Mouse (Mus musculus) kidney, postnatal 14 days (tissue): ENCODE measurements around the gene Zbtb5.

Source experiments
- DNase-seq: peaks from one replicate; pipeline ENCODE4 v3.0.0; 2022; ENCODE audit warnings: mixed read lengths

The Zbtb5 gene

GRCm38 (mm10) chr4:45012105-45012975 is at the start of gene Zbtb5:
Zbtb5 (minus strand) TSS chr4:45012412.
- peak; percentile 100 for DNase-seq

GRCm38 (mm10) chr4:45055451-45055850 is 43.2 kb upstream of the Zbtb5 start:
- no peak for DNase-seq

DNA sequence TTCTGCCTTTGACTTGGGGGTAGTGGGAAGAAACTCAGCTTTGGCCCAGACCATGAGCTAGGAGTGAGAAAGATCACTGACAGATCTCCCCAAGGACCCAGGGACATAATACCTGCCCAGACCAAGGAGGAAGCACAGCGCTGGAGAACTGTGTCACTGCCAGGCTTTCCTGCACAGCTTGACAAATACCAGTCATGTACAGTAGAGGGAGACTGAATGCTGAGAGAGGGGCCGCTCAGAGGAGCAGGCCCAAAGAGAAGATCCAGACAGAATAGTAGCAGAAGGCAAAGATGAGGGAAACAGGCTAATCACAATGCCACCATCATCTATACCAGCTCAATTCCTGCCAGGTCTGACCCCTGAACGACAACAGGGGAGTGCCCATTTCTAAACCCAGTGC is 42.6 kb upstream of the Zbtb5 start:
- no peak for DNase-seq

GRCm38 (mm10) chr4:45047956-45048355 is 35.7 kb upstream of the Zbtb5 start:
- DNase-seq: no peak

GRCm38 (mm10) chr4:45047286-45047887 is 35.2 kb upstream of the Zbtb5 start:
- DNase-seq: no peak

GRCm38 (mm10) chr4:45046679-45047078 is 34.5 kb upstream of the Zbtb5 start:
- DNase-seq: no peak

DNA sequence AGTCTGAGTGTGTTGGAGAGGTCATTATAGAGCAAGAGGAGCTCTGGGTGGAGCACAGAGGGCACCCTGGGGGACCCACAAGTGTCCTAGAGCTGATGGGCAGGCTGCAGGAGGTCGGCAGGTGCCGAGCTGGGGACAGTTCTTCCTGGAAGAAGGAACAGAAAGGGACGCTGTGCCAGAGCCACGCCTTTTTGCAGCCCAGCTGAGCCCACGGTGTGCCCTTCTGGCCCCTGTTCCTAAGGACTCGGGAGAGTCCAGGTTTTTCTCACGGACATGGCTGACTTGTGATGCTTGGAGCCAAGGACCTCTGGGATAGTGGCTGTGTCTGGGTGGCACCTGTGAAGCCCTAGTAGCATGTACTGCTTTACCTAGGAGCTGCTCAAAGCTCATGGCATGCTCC is 28.6 kb upstream of the Zbtb5 start:
- DNase-seq: peak; percentile 36

- DNase-seq: peak; percentile 19
Observed at GRCm38 (mm10) chr4:45039546-45039945, 27.3 kb upstream of the Zbtb5 start.

DNA sequence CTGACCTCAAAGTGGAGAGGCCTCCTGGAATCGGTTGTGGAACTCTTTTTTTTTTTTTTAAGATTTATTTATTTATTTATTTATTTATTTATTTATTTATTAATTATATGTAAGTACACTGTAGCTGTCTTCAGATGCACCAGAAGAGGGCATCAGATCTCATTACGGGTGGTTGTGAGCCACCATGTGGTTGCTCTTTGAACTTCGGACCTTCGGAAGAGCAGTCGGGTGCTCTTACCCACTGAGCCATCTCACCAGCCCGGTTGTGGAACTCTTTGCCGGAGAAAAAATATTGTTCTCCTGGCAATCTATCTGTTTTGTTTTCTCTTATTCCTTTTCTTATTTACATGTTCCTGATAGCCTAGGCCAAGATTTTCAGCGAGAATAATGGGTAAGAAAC is 26.7 kb upstream of the Zbtb5 start:
- DNase-seq: peak; percentile 19

DNA sequence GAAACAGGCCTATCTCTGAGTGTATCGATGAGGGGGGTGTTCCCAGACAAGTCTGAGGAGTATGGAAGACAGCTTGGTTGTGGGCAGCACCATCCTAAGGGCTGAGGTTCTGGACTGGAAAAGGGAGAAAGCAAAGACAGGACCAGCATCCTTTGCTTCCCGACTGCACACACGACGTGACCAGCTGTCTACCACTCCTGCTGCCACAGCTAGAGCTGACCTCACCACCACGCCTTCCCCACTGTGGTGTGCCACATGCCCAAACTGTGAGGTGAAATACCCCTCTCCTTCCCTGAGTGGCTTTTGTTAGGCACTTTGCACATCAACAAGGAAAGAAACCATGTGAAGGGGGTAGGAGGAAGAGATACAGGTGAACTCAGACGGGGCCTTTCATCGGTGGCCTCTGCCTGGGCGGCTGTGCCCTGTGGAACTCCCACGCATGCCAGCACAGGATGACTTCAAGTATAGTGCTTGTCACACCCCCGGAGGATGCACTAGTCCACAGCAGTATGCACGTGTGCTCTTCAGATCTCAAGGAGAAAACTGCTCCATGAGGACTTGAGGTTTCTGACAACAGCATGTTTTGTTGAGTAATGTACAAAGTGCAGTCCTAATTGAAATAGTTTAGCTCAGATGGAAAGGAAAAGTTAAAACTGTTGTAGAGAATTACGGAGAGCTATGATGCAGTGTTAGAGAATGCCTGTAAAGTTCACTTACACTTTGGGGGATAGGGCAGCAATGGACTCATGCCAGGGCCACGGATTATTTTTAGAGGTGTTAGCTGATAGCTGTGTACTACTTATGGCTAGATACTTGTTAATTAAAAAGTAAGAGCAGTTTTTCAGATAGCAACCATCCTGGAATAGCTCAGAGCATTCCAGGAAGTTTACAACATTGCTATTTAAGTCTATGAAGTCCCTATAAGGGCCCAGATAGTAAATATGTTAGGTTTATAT is 25.5 kb upstream of the Zbtb5 start:
- DNase-seq: no peak

- DNase-seq: no peak
Observed at GRCm38 (mm10) chr4:45036571-45036970, 24.4 kb upstream of the Zbtb5 start.

DNA sequence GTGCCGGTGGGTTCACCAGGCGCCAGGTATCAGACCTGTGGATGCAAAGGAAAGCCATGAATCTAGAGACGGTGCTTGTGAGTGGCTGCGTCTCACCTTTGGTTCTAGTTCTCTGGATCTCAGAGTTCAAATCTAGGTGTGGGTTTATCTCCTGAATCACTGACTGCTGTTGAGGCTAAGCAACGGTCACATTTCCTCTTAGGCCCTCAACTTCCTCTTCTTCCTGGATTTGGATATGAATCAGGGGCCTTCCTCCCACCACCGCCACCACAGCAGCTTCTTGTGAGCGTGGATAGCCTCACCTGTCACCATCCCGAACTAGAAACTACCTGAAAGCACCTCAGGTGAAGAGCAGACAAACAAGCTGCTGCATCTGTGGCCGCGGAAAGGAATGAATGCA is 23.8 kb upstream of the Zbtb5 start:
- DNase-seq: no peak

DNA sequence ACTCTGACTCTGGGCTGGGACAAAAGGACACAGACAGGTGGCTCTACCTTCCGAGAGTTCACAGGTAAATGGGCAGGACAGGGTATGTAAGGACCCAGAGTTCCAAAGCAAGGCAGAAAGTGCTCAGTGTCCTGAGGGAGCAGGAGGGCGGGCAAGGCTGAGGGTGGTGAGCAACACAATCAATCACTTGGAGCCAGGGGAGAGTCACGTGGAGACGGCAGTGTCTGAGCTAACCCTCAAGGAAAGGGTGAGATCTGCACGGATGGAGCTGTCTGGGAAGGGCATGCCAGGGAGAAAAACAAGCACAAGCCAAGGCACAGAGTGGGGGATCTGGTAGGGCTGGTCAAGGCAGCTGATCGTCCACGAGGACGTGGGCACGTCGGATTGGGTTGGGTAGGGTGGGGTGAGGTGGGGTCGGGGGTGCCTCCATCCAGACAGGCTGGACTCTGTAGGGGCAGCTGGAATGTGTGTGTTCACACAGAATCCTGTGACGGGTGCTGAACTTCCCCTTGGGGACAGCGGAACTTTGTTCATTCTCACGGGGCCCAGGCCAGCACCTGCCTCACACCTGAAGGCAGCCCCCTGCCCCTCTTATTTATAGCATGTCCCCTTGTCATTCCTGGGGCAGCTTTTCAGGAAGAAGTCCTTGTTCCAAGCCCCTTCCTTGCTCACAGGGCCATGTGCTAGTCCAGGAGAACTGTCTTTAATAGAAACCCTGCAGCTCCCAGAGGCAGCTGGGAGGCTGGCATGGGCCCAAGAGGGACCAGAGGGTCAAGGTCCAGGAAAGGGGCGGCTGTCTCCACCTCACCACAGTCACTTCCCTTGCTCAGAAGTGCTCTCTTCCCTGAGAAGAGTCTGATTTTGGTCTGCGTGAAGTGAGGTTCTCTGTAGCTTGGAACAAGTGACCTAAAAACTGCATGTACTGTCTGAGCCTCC is 22.7 kb upstream of the Zbtb5 start:
- DNase-seq: peak; percentile 84

GRCm38 (mm10) chr4:45032586-45032985 is 20.4 kb upstream of the Zbtb5 start:
- no peak for DNase-seq

DNA sequence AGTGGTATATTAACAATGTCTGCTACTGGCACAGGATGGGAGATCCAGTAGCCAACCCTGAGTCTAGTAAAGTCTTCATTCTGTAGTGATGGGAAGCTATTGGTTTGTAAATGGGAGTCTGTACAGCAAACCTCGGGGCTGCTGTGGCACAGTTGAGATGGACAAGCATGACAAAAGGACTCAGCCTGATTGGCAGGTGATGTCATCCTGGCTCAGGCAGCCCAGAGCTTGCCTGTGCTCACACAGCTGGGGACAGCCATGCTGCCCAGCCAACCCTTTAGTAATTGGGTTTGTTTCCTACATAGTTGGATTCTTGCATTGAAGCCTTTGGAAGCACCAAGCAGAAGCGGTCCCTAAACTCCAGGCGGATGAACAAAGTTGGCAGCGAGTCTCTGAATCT is 14.2 kb upstream of the Zbtb5 start:
- DNase-seq: no peak

- DNase-seq: no peak
Observed at GRCm38 (mm10) chr4:45019009-45019408, 6.8 kb upstream of the Zbtb5 start.

- peak; percentile 96 for DNase-seq
Observed at GRCm38 (mm10) chr4:45018452-45018980, 6.3 kb upstream of the Zbtb5 start, which contains the start of gene Polr1e. Polr1e (plus strand) TSS chr4:45018583.

DNA sequence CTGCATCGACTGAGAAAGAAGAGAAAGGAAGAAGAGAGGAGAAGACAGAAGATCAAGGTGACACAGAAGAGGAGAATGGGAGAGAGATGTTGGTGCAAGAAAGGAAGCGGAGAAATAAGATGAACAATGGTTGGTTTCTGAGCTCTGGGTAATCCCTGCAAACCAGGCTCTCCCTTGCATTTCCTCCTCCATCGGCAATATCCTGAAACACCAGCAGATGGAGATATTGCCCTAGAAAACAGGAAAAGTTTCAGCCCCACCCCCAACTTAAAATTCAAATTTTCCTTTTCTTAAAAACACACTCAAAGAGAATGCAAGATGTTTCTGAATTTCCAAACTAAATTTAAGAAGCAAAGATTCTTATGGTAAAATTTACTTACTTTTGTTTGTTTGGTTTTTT is 3.4 kb upstream of the Zbtb5 start:
- DNase-seq: peak; percentile 73

- no peak for DNase-seq
Observed at GRCm38 (mm10) chr4:45013537-45013936, 1.3 kb upstream of the Zbtb5 start.

DNA sequence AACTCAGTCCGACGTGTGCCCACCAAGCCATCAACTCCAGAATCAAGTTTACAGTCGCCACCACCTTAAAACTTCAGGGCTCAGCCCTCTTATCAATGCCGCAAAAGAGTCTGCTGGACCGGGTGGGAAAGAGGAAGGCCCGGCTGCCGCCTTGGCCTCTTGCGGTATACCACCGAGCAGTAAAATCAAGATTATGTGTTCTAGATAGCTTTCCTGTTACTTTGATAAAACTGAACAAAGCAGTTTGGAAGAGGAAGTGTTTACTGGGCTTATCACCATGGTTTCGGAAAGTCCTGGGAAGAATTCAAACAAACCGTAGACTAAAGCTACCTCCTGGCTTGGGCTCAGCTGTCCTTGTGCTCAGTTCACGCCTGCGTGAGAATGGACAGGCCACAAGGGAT is 819 bp upstream of the Zbtb5 start:
- DNase-seq: no peak

- no peak for DNase-seq
Observed at GRCm38 (mm10) chr4:45011581-45012104, 569 bp downstream of the Zbtb5 start.
